Mouse (Mus musculus) erythroblast, embryonic 14.5 days (primary cell): Measurements from ENCODE around the gene Ehd3.

ENCODE experiments used
- GATA1 ChIP-seq: IDR thresholded peaks from 2 replicates; pipeline ENCODE4 v1.6.1; 2012; ENCODE audit warnings: low read length, inconsistent platforms, mixed read lengths
- TAL1 ChIP-seq: IDR thresholded peaks from 3 replicates; pipeline ENCODE4 v1.6.1; 2012; ENCODE audit warnings: low read length, inconsistent platforms, mixed read lengths

- no peak for TF ChIP-seq GATA1
- no peak for TF ChIP-seq TAL1
Measured at GRCm38 (mm10) chr17:73806331-73806730, 2.4 kb downstream of the Ehd3 start.
